Mouse (Mus musculus) hindbrain, embryonic 15.5 days (tissue): ENCODE measurements around the gene Npcd. TPM values are rescaled to one million over a fixed set of nuclear protein-coding genes. Genes with fewer than 3 reads are reported as not detected.

Experiments
- ATAC-seq: fragments of 200-750 bp; cut with Nextera tagmentation; 2 replicates; pipeline ENCODE4 v1.8.0; 2017; ENCODE audit warnings: low read depth, moderate number of reproducible peaks, moderate TSS enrichment; ENCODE audit not compliant: low FRiP score
- H3K27ac ChIP-seq: fragments of 300-500 bp; sonication (generic); replicated peaks from 2 replicates; pipeline ENCODE4 v1.5.1; 2015; ENCODE audit warnings: mild to moderate bottlenecking, inconsistent platforms
- H3K27me3 ChIP-seq: fragments of 300-500 bp; sonication (generic); 2 replicates; pipeline ENCODE4 v1.6.1; 2015; ENCODE audit warnings: control low read depth, inconsistent platforms
- H3K36me3 ChIP-seq: fragments of 300-500 bp; sonication (generic); 2 replicates; pipeline ENCODE4 v1.6.1; 2015; ENCODE audit warnings: control low read depth, inconsistent platforms
- H3K4me1 ChIP-seq: fragments of 300-500 bp; sonication (generic); replicated peaks from 2 replicates; pipeline ENCODE4 v1.6.1; 2015; ENCODE audit warnings: control low read depth, inconsistent platforms
- H3K4me2 ChIP-seq: fragments of 300-500 bp; sonication (generic); 2 replicates; pipeline ENCODE4 v1.6.1; 2015; ENCODE audit warnings: moderate library complexity, mild to moderate bottlenecking, inconsistent platforms
- H3K4me3 ChIP-seq: fragments of 300-500 bp; sonication (generic); 2 replicates; pipeline ENCODE4 v1.5.1; 2015; ENCODE audit warnings: mild to moderate bottlenecking, inconsistent platforms
- H3K9ac ChIP-seq: fragments of 300-500 bp; sonication (generic); 2 replicates; pipeline ENCODE4 v1.6.1; 2015; ENCODE audit warnings: inconsistent platforms
- H3K9me3 ChIP-seq: fragments of 300-500 bp; sonication (generic); 2 replicates; pipeline ENCODE4 v1.6.1; 2016; ENCODE audit warnings: control low read depth, inconsistent platforms
- WGBS: fragments of 180-500 bp; shearing (Covaris S2); methylation state at CpG from one replicate; pipeline ENCODE4 v1.1.7; 2015; 5-methylcytosine and 5-hydroxymethylcytosine counted together
- polyA plus RNA-seq: library from polyadenylated mRNA; unstranded; fragments of >200 nt; fragmentation: Nextera tagmentation; extraction: Ambion mirVana; gene quantifications from 2 replicates; pipeline ENCODE4 v1.2.1, GENCODE M21; 2015

Npcd gene
- polyA plus RNA-seq = 0.44 TPM in 1 of 2 replicates, not detected in the other

GRCm38 (mm10) chr15:79834130-79834880 is at the start of gene Npcd, which contains the start of gene Cbx6:
Npcd (minus strand) TSS chr15:79834237.
Cbx6 (minus strand) TSS chr15:79834688.
- Histone ChIP-seq H3K9ac (peak within 1 kb of the TSS; percentile 91), H3K36me3 (0 out of 2 replicates have a peak, but pooled peaks cover 4% of the 10 kb centered on the region), H3K9me3 (no peaks in the 10 kb centered on the region), H3K4me2 (peak within 1 kb of the TSS; percentile 97), H3K4me1 (peaks cover 50% of the 10 kb centered on the region), H3K27ac (peak within 1 kb of the TSS; percentile 99), H3K27me3 (no peaks in the 10 kb centered on the region), H3K4me3 (peak within 1 kb of the TSS; percentile 91)
- ATAC-seq = peak; percentile 93
- WGBS = under 1% methylated on average over 58 of the region's 58 CpGs

- Histone ChIP-seq H3K36me3 (no peaks in the 10 kb centered on the region), H3K9ac (peak overlapping the region; percentile 70), H3K4me2 (peak overlapping the region; percentile 74), H3K4me1 (peaks cover 17% of the 10 kb centered on the region), H3K27me3 (no peaks in the 10 kb centered on the region), H3K27ac (peak overlapping the region; percentile 96), H3K9me3 (no peaks in the 10 kb centered on the region), H3K4me3 (peak overlapping the region; percentile 44)
- ATAC-seq = peak; percentile 92
- under 1% methylated on average over 30 of the region's 30 CpGs for WGBS
Measured at GRCm38 (mm10) chr15:79883352-79883822, 49.4 kb upstream of the Npcd start.

GRCm38 (mm10) chr15:79882623-79883267 is 48.7 kb upstream of the Npcd start:
- Histone ChIP-seq H3K4me2 (peak overlapping the region; percentile 74), H3K27me3 (no peaks in the 10 kb centered on the region), H3K4me1 (peaks cover 17% of the 10 kb centered on the region), H3K27ac (peak overlapping the region; percentile 96), H3K9me3 (no peaks in the 10 kb centered on the region), H3K9ac (peak overlapping the region; percentile 70), H3K36me3 (no peaks in the 10 kb centered on the region), H3K4me3 (peak overlapping the region; percentile 44)
- peak; percentile 82 for ATAC-seq
- 17% methylated on average over 19 of the region's 19 CpGs for WGBS

GRCm38 (mm10) chr15:79880477-79880876 is 46.4 kb upstream of the Npcd start:
- no peak for ATAC-seq

GRCm38 (mm10) chr15:79879319-79879718 is 45.3 kb upstream of the Npcd start:
- peak overlapping the region; percentile 56 for H3K27ac ChIP-seq
- H3K4me2 ChIP-seq = no peak overlapping the region
- H3K4me3 ChIP-seq = no peak overlapping the region
- no peaks in the 10 kb centered on the region for H3K9me3 ChIP-seq
- no peak overlapping the region for H3K9ac ChIP-seq
- WGBS = 44% methylated on average over 13 of the region's 13 CpGs
- ATAC-seq = no peak
- no peaks in the 10 kb centered on the region for H3K27me3 ChIP-seq
- peaks cover 17% of the 10 kb centered on the region for H3K4me1 ChIP-seq
- no peaks in the 10 kb centered on the region for H3K36me3 ChIP-seq

More at GRCm38 (mm10) chr15:79880477-79880876, 46.4 kb upstream of the Npcd start:
- H3K4me1 ChIP-seq = peaks cover 17% of the 10 kb centered on the region
- no peak overlapping the region for H3K27ac ChIP-seq
- no peak overlapping the region for H3K9ac ChIP-seq
- 81% methylated on average over 3 of the region's 3 CpGs for WGBS
- H3K4me2 ChIP-seq = no peak overlapping the region
- no peaks in the 10 kb centered on the region for H3K36me3 ChIP-seq
- H3K27me3 ChIP-seq = no peaks in the 10 kb centered on the region
- H3K4me3 ChIP-seq = no peak overlapping the region
- no peaks in the 10 kb centered on the region for H3K9me3 ChIP-seq

GRCm38 (mm10) chr15:79878725-79879136 is 44.7 kb upstream of the Npcd start:
- no peak overlapping the region for H3K4me3 ChIP-seq
- H3K9me3 ChIP-seq = no peaks in the 10 kb centered on the region
- H3K4me2 ChIP-seq = no peak overlapping the region
- H3K4me1 ChIP-seq = peaks cover 17% of the 10 kb centered on the region
- ATAC-seq = no peak
- no peaks in the 10 kb centered on the region for H3K27me3 ChIP-seq
- H3K27ac ChIP-seq = peak overlapping the region; percentile 56
- WGBS = 66% methylated on average over 6 of the region's 6 CpGs
- H3K36me3 ChIP-seq = no peaks in the 10 kb centered on the region
- no peak overlapping the region for H3K9ac ChIP-seq

- no peak for ATAC-seq
- WGBS = 85% methylated on average over 18 of the region's 18 CpGs
- Histone ChIP-seq H3K4me2 (no peak overlapping the region), H3K4me3 (no peak overlapping the region), H3K9ac (no peak overlapping the region), H3K27ac (no peak overlapping the region), H3K36me3 (no peaks in the 10 kb centered on the region), H3K27me3 (no peaks in the 10 kb centered on the region), H3K9me3 (no peaks in the 10 kb centered on the region), H3K4me1 (peaks cover 6% of the 10 kb centered on the region; the same call in 1 of the 2 replicates)
Measured at GRCm38 (mm10) chr15:79875261-79875995, 41.4 kb upstream of the Npcd start.

GRCm38 (mm10) chr15:79873995-79874394 is 40.0 kb upstream of the Npcd start:
- H3K27me3 ChIP-seq = no peaks in the 10 kb centered on the region
- no peak overlapping the region for H3K4me3 ChIP-seq
- H3K27ac ChIP-seq = no peak overlapping the region
- H3K9me3 ChIP-seq = no peaks in the 10 kb centered on the region
- no peak for ATAC-seq
- no peaks in the 10 kb centered on the region for H3K36me3 ChIP-seq
- H3K9ac ChIP-seq = no peak overlapping the region
- H3K4me1 ChIP-seq = no peaks in the 10 kb centered on the region
- WGBS = 67% methylated on average over 2 of the region's 2 CpGs
- no peak overlapping the region for H3K4me2 ChIP-seq

- 89% methylated on average over 8 of the region's 8 CpGs for WGBS
- no peak for ATAC-seq
- Histone ChIP-seq H3K9me3 (no peaks in the 10 kb centered on the region), H3K4me2 (no peak overlapping the region), H3K9ac (no peak overlapping the region), H3K27me3 (no peaks in the 10 kb centered on the region), H3K4me3 (no peak overlapping the region), H3K36me3 (no peaks in the 10 kb centered on the region), H3K27ac (no peak overlapping the region), H3K4me1 (no peaks in the 10 kb centered on the region)
Measured at GRCm38 (mm10) chr15:79873545-79873944, 39.5 kb upstream of the Npcd start.

GRCm38 (mm10) chr15:79867260-79868002 is 33.4 kb upstream of the Npcd start:
- Histone ChIP-seq H3K4me2 (no peak overlapping the region), H3K27me3 (no peaks in the 10 kb centered on the region), H3K27ac (no peak overlapping the region), H3K9me3 (no peaks in the 10 kb centered on the region), H3K9ac (no peak overlapping the region), H3K4me3 (no peak overlapping the region), H3K4me1 (no peaks in the 10 kb centered on the region), H3K36me3 (no peaks in the 10 kb centered on the region)
- ATAC-seq = no peak
- WGBS = 83% methylated on average over 3 of the region's 3 CpGs

GRCm38 (mm10) chr15:79859821-79860220 is 25.8 kb upstream of the Npcd start:
- ATAC-seq = no peak
- Histone ChIP-seq H3K36me3 (no peaks in the 10 kb centered on the region), H3K9ac (no peak overlapping the region), H3K9me3 (no peaks in the 10 kb centered on the region), H3K4me3 (no peak overlapping the region), H3K27me3 (no peaks in the 10 kb centered on the region), H3K4me1 (no peaks in the 10 kb centered on the region), H3K4me2 (no peak overlapping the region), H3K27ac (no peak overlapping the region)
- 92% methylated on average over 9 of the region's 9 CpGs for WGBS
